Mouse (Mus musculus): ENCODE data around the gene Galnt16. TPM values are rescaled to one million over a fixed set of nuclear protein-coding genes. Genes with fewer than 3 reads are reported as not detected.

The Galnt16 gene
- 100 to 1,000 TPM; 166 to 181 TPM for total RNA-seq (2021)
- long read RNA-seq, experiment 1, full-length matches to known transcripts = 79 of 104 reads
- long read RNA-seq, experiment 1, partial matches to known transcripts = 18 of 104 reads
- long read RNA-seq, experiment 1, other reads (novel, unspliced or antisense) = 7 of 104 reads
- long read RNA-seq, experiment 2, full-length matches to known transcripts = 93 of 127 reads
- long read RNA-seq, experiment 2, partial matches to known transcripts = 19 of 127 reads
- long read RNA-seq, experiment 2, other reads (novel, unspliced or antisense) = 15 of 127 reads

- H3K4me3 ChIP-seq = peak within 1 kb of the TSS; percentile 95
- no peak for DNase-seq (ENCODE audit: low spot score in 2 of 2)
- peak within 1 kb of the TSS; percentile 96 for H3K27ac ChIP-seq
- no peak for TF ChIP-seq CTCF (conservative IDR thresholded peaks at IDR 0.05)
Measured at GRCm38 (mm10) chr12:80517977-80518376, at the start of gene Galnt16. Gene Galnt16, plus strand, starts transcription at chr12:80518277.

- no peak overlapping the region for H3K27ac ChIP-seq
- no peak overlapping the region for H3K4me3 ChIP-seq
- no peak for DNase-seq (ENCODE audit: low spot score in 2 of 2)
- TF ChIP-seq CTCF (conservative IDR thresholded peaks at IDR 0.05) = no peak
Measured at GRCm38 (mm10) chr12:80470206-80470605, 47.9 kb upstream of the Galnt16 start.

DNA sequence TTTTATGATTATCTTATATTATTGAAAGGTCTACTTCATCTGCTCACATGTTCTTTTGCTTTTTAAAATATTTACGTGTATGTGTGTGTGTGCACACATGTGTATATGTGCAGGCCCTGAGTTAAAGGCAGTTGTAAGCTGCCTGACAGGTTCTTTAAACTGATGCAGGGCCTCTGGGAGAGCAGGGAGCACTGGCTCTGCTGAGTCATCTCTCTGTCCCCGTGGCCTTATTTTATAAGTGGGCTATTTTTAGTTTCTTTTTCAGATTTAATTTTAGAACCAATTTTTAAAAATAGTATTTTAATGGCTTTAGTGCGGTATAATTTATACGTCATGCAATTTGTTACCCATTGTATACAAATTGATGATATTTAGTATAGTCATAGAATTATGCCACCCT, 46.2 kb upstream of the Galnt16 start:
- no peak overlapping the region for H3K27ac ChIP-seq
- no peak for DNase-seq (ENCODE audit: low spot score in 2 of 2)
- no peak overlapping the region for H3K4me3 ChIP-seq
- TF ChIP-seq CTCF (conservative IDR thresholded peaks at IDR 0.05) = no peak

GRCm38 (mm10) chr12:80473731-80474130, 44.3 kb upstream of the Galnt16 start:
- Histone ChIP-seq H3K27ac (no peak overlapping the region), H3K4me3 (no peak overlapping the region)
- DNase-seq (ENCODE audit: low spot score in 2 of 2) = no peak
- TF ChIP-seq CTCF (conservative IDR thresholded peaks at IDR 0.05) = no peak

DNA sequence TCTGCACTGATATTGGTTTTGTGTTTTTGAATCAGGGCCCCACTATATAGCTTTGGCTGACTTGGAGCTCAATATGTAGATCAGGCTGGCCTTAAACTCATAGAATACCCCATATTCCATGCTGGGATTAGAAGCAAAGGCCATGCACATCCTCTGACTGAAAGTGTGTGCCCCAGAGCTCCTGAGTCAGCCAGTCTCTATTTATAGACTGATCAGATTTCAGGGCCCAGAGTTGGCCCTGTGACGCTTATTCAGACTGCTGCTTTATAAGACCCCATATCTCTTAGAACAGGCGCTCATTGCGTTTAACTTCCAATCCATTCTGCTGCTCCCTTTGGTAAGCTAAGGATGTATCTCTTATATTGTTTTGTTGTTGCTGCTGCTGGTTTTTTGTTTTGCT, 38.1 kb upstream of the Galnt16 start:
- Histone ChIP-seq H3K27ac (no peak overlapping the region), H3K4me3 (no peak overlapping the region)
- DNase-seq (ENCODE audit: low spot score in 2 of 2) = no peak
- TF ChIP-seq CTCF (conservative IDR thresholded peaks at IDR 0.05) = no peak

DNA sequence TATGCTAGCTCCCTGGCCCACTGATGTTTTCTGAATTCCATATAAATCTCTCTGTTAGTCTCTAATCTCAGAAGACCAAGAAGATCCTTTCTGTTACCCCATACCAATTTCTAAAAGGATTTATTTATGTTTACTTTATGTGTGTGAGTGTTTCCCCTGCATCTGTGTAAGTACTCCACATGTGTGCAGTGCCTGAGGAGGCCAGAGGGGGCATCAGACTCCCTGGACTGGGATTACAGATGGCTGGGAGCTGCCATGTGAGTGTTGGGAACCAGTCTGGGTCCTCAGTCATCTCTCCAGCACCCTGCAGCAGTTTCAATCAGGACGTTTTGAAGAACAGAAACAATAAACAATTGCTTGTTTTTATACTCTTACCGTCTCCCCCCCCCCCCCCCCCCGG, 34.7 kb upstream of the Galnt16 start:
- Histone ChIP-seq H3K27ac (no peak overlapping the region), H3K4me3 (no peak overlapping the region)
- DNase-seq (ENCODE audit: low spot score in 2 of 2) = no peak
- TF ChIP-seq CTCF (conservative IDR thresholded peaks at IDR 0.05) = peak; percentile 40; the same call in 1 of the 2 replicates

GRCm38 (mm10) chr12:80493311-80493710, 24.8 kb upstream of the Galnt16 start:
- H3K4me3 ChIP-seq = no peak overlapping the region
- no peak overlapping the region for H3K27ac ChIP-seq
- peak; percentile 38 for TF ChIP-seq CTCF (conservative IDR thresholded peaks at IDR 0.05)
- DNase-seq (ENCODE audit: low spot score in 2 of 2) = no peak

- no peak for TF ChIP-seq CTCF (conservative IDR thresholded peaks at IDR 0.05)
- no peak overlapping the region for H3K27ac ChIP-seq
- no peak overlapping the region for H3K4me3 ChIP-seq
- DNase-seq (ENCODE audit: low spot score in 2 of 2) = no peak
Measured at GRCm38 (mm10) chr12:80495691-80496090, 22.4 kb upstream of the Galnt16 start.

DNA sequence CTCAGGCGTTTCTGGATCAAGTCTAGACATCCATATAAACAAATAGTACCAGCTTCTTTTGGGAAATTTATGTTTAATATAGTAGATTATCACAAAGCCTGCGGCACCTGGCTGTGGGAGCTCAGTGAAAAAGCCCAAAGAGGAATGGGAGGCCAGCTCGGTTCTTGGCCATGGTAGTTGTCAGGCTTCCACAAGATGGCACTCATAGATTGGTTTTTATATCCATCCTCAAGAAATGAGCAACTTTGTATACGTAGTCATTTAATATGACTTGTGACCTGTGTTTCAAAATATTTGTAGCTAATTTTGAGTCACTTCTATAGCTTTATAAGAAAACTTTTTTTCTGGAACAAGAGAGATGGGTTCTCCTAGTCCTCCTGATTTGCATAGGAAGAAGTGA, 19.7 kb upstream of the Galnt16 start:
- no peak for DNase-seq (ENCODE audit: low spot score in 2 of 2)
- TF ChIP-seq CTCF (conservative IDR thresholded peaks at IDR 0.05) = peak; percentile 77
- no peak overlapping the region for H3K27ac ChIP-seq
- no peak overlapping the region for H3K4me3 ChIP-seq

DNA sequence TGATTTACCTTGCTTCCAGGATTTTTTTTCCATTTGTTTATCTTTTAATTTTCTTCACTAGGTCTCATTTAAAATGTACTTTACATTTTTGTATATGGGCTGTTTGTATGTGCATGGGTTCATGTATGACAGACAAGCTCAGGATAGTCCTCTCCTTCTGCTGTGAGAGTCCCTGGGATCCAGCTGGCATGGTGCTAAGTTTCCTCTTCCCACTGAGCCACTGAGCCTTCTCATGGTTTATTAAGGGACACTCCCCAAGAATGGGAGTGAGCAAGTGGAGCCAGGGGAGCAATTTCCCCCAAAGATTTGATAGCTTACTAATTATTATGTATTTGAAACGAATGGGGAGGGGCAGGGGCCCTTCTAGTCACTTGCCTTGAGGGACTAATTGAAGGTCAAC, 17.6 kb upstream of the Galnt16 start:
- DNase-seq (ENCODE audit: low spot score in 2 of 2) = no peak
- TF ChIP-seq CTCF (conservative IDR thresholded peaks at IDR 0.05) = no peak
- Histone ChIP-seq H3K27ac (no peak overlapping the region), H3K4me3 (no peak overlapping the region)

DNA sequence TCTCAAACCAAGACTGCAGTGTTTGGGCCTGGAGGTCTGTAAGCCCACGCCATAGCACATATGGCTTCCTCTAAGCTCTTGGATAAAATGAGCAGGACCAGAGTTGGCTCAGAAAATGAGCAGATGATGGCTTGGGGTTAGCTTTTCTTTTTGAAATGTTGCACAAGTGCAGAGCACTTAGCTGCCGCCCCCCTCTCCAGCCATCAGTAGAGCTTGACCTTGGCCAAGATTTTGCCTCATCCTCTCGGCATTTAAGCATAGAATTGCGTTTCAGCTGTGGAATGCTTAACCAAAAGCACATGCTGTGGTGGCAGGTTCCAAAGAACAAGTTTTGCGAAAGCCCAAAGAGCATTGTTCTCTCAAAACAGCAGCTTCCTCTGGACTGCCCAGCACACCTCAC, 13.4 kb upstream of the Galnt16 start:
- TF ChIP-seq CTCF (conservative IDR thresholded peaks at IDR 0.05) = no peak
- Histone ChIP-seq H3K4me3 (no peak overlapping the region), H3K27ac (no peak overlapping the region)
- no peak for DNase-seq (ENCODE audit: low spot score in 2 of 2)

- Histone ChIP-seq H3K4me3 (no peak overlapping the region), H3K27ac (no peak overlapping the region)
- no peak for DNase-seq (ENCODE audit: low spot score in 2 of 2)
- TF ChIP-seq CTCF (conservative IDR thresholded peaks at IDR 0.05) = no peak
Measured at GRCm38 (mm10) chr12:80507041-80507745, 10.9 kb upstream of the Galnt16 start.

DNA sequence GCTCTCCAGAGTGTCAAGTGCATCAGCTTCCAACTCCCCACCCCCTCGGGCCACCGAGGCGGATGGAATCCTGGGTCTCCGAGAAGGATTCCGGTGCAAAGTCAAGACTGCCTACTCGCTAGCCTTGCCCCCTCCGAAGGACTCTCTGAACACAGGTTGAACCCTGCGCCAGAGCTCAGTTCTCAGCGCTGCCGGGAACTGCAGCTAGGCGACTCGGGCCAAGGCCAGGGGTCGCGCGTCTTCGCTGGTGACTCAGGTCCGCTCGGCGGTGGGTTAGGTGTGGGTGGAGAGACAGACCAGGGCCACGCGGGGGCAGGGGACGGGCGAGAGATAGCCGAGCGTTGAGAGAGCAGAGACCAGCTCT, 298 bp downstream of the Galnt16 start:
- H3K27ac ChIP-seq = peak overlapping the region; percentile 96

More for the DNA sequence above, 298 bp downstream of the Galnt16 start:
- TF ChIP-seq CTCF (conservative IDR thresholded peaks at IDR 0.05) = no peak
- no peak for DNase-seq (ENCODE audit: low spot score in 2 of 2)
- peak overlapping the region; percentile 95 for H3K4me3 ChIP-seq

Data from layer of hippocampus, adult 2 months (tissue).